Mouse (Mus musculus) neural tube, embryonic 14.5 days (tissue): ENCODE results near the gene Vps50. TPM values are rescaled to one million over a fixed set of nuclear protein-coding genes. Genes with fewer than 3 reads are reported as not detected.

Experiments
- ATAC-seq: fragments of 200-750 bp; cut with Nextera tagmentation; 2 replicates; pipeline ENCODE4 v1.8.0; 2017; ENCODE audit warnings: low read depth, mild to moderate bottlenecking, moderate TSS enrichment, moderate library complexity
- H3K27ac ChIP-seq: fragments of 300-500 bp; sonication (generic); 2 replicates; pipeline ENCODE4 v1.5.1; 2014; ENCODE audit warnings: low read depth, mild to moderate bottlenecking, control low read depth, low read length, moderate library complexity, mixed read lengths
- H3K27me3 ChIP-seq: fragments of 300-500 bp; sonication (generic); 2 replicates; pipeline ENCODE4 v1.6.1; 2014; ENCODE audit warnings: low read length; ENCODE audit not compliant: control insufficient read depth, insufficient read depth
- H3K36me3 ChIP-seq: fragments of 300-500 bp; sonication (generic); 2 replicates; pipeline ENCODE4 v1.6.1; 2014; ENCODE audit warnings: low read length, mixed read lengths; ENCODE audit not compliant: control insufficient read depth, insufficient read depth
- H3K4me1 ChIP-seq: fragments of 300-500 bp; sonication (generic); 2 replicates; pipeline ENCODE4 v1.6.1; 2014; ENCODE audit warnings: low read length; ENCODE audit not compliant: control insufficient read depth, insufficient read depth
- H3K4me2 ChIP-seq: fragments of 300-500 bp; sonication (generic); 2 replicates; pipeline ENCODE4 v1.6.1; 2014; ENCODE audit warnings: mild to moderate bottlenecking, low read depth, low read length, control low read depth
- H3K4me3 ChIP-seq: fragments of 300-500 bp; sonication (generic); 2 replicates; pipeline ENCODE4 v1.5.1; 2014; ENCODE audit warnings: low read depth, low read length, control low read depth, mixed read lengths
- H3K9ac ChIP-seq: fragments of 300-500 bp; sonication (generic); replicated peaks from 2 replicates; pipeline ENCODE4 v1.6.1; 2014; ENCODE audit warnings: low read depth, mild to moderate bottlenecking, control low read depth, low read length, mixed read lengths
- H3K9me3 ChIP-seq: fragments of 300-500 bp; sonication (generic); 2 replicates; pipeline ENCODE4 v1.6.1; 2016; ENCODE audit warnings: low read length; ENCODE audit not compliant: control insufficient read depth
- WGBS: fragments of 180-500 bp; shearing (Covaris S2); extraction: QIAGEN DNeasy Blood & Tissue Kit; methylation state at CpG from one replicate; pipeline ENCODE4 v1.1.7; 2014; 5-methylcytosine and 5-hydroxymethylcytosine counted together
- polyA plus RNA-seq: library from polyadenylated mRNA; unstranded; fragments of >200 nt; fragmentation: Nextera tagmentation; extraction: Ambion mirVana; gene quantifications from 2 replicates; pipeline ENCODE4 v1.2.1, GENCODE M21; 2014

Vps50 gene
- polyA plus RNA-seq, 1 experiment from 2014 or later, result 56.6 TPM

GRCm38 (mm10) chr6:3511116-3511515, 12.9 kb downstream of the Vps50 start:
- WGBS, result 62% methylated on average over 10 of the region's 10 CpGs
- no peaks in the 10 kb centered on the region for H3K27me3 ChIP-seq
- no peaks in the 10 kb centered on the region for H3K36me3 ChIP-seq
- peak overlapping the region; percentile 35; the same call in 1 of the 2 replicates for H3K4me2 ChIP-seq
- peaks cover 3% of the 10 kb centered on the region for H3K4me1 ChIP-seq
- H3K27ac ChIP-seq, result peak overlapping the region; percentile 60
- H3K9ac ChIP-seq, result peak overlapping the region; percentile 39; the same call in 1 of the 2 replicates
- ATAC-seq, result no peak
- H3K4me3 ChIP-seq, result no peak overlapping the region
- H3K9me3 ChIP-seq, result no peaks in the 10 kb centered on the region

- H3K4me2 ChIP-seq, result peak overlapping the region; percentile 35; the same call in 1 of the 2 replicates
- no peaks in the 10 kb centered on the region for H3K36me3 ChIP-seq
- no peaks in the 10 kb centered on the region for H3K27me3 ChIP-seq
- H3K4me3 ChIP-seq, result no peak overlapping the region
- ATAC-seq, result peak; percentile 25; the same call in 1 of the 2 replicates
- H3K27ac ChIP-seq, result peak overlapping the region; percentile 60
- H3K4me1 ChIP-seq, result peaks cover 3% of the 10 kb centered on the region
- peak overlapping the region; percentile 39; the same call in 1 of the 2 replicates for H3K9ac ChIP-seq
- no peaks in the 10 kb centered on the region for H3K9me3 ChIP-seq
- WGBS, result 28% methylated on average over 11 of the region's 11 CpGs
Measured at GRCm38 (mm10) chr6:3511612-3512011, 13.4 kb downstream of the Vps50 start.

- Histone ChIP-seq H3K4me2 (no peak overlapping the region), H3K36me3 (no peaks in the 10 kb centered on the region), H3K9me3 (no peaks in the 10 kb centered on the region), H3K27ac (no peak overlapping the region), H3K9ac (no peak overlapping the region), H3K27me3 (no peaks in the 10 kb centered on the region), H3K4me1 (peaks cover 3% of the 10 kb centered on the region), H3K4me3 (no peak overlapping the region)
- ATAC-seq, result peak; percentile 80
- WGBS, result 32% methylated on average over 3 of the region's 3 CpGs
Measured at GRCm38 (mm10) chr6:3512611-3513010, 14.4 kb downstream of the Vps50 start.

DNA sequence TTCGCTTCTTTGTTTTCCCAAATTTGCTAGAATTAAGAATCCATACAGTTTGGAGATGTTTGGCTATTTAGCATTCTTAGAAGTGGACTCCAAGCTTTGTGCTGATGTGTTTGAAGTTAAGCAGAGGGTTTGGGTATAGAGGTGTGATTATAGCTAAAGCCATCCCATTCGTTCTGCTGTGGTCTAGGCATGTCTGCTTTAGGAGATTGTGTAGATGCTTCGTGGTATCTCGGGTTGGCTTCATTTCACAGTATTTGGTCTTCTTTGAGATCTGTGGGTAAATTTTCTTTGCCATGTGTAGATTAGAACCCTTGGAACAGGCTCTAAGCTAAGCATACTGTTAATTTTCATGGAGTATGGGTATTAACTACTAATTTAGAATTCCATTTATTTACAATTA, 30.0 kb downstream of the Vps50 start:
- no peak overlapping the region for H3K4me2 ChIP-seq

DNA sequence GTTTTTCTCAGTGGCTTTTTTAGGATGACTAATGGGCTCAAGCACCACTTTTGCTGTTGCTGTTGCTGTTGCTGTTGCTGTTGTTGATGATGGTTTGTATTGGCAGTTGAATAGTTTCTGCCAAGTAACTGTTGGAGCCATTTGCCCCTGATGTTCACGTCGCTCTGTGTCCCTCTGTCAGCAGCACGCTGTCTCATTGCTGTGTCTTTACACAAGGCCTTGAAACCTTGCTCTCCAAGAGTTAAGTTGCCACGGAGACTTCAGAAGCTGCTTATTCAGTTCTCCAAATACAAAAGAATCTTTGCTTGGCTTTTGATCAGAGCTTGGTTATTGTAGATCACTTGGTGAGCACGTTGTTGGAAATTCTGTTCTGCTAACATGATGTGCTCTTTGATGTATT, 33.3 kb downstream of the Vps50 start:
- Histone ChIP-seq H3K4me3 (no peak overlapping the region), H3K36me3 (0 out of 2 replicates have a peak, but pooled peaks cover under 1% of the 10 kb centered on the region), H3K4me1 (no peaks in the 10 kb centered on the region), H3K9me3 (no peaks in the 10 kb centered on the region), H3K27me3 (no peaks in the 10 kb centered on the region), H3K9ac (no peak overlapping the region), H3K4me2 (no peak overlapping the region), H3K27ac (no peak overlapping the region)
- ATAC-seq, result no peak
- WGBS, result 11% methylated on average over 5 of the region's 5 CpGs

More for the DNA sequence above, 30.0 kb downstream of the Vps50 start:
- Histone ChIP-seq H3K9me3 (no peaks in the 10 kb centered on the region), H3K4me1 (no peaks in the 10 kb centered on the region), H3K4me3 (no peak overlapping the region), H3K36me3 (no peaks in the 10 kb centered on the region), H3K27ac (no peak overlapping the region), H3K9ac (no peak overlapping the region), H3K27me3 (no peaks in the 10 kb centered on the region)
- no peak for ATAC-seq
- 95% methylated on average over 4 of the region's 4 CpGs for WGBS

DNA sequence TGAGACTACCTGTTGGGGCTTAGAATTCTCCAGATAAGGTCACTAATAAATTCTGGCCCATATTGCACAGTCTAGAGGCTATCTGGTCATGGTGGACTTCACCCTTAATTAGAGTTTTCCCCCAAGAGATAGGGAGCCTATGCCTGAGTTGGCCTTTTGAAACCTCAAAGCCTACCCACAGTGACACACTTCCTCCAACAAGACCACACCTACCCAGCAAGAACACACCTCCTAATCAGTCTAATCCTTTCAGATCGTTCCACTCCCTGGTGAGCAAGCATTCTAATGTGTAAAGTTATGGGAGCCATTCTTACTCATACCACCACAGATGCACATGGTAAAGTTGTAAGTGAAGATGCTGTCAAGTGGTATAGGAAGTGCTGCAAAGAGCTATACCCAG, 37.9 kb downstream of the Vps50 start:
- Histone ChIP-seq H3K4me3 (no peak overlapping the region), H3K9me3 (no peaks in the 10 kb centered on the region), H3K4me1 (no peaks in the 10 kb centered on the region), H3K9ac (no peak overlapping the region), H3K27me3 (no peaks in the 10 kb centered on the region), H3K27ac (no peak overlapping the region), H3K36me3 (0 out of 2 replicates have a peak, but pooled peaks cover 3% of the 10 kb centered on the region), H3K4me2 (no peak overlapping the region)
- WGBS, result 85% methylated on average over 1 of the region's 1 CpGs
- ATAC-seq, result no peak

GRCm38 (mm10) chr6:3539470-3539869, 41.3 kb downstream of the Vps50 start:
- Histone ChIP-seq H3K36me3 (0 out of 2 replicates have a peak, but pooled peaks cover 3% of the 10 kb centered on the region), H3K27ac (no peak overlapping the region), H3K9me3 (no peaks in the 10 kb centered on the region), H3K27me3 (no peaks in the 10 kb centered on the region), H3K9ac (no peak overlapping the region), H3K4me1 (no peaks in the 10 kb centered on the region), H3K4me2 (no peak overlapping the region), H3K4me3 (no peak overlapping the region)
- ATAC-seq, result peak; percentile 44; the same call in 1 of the 2 replicates
- WGBS, result 73% methylated on average over 2 of the region's 2 CpGs

GRCm38 (mm10) chr6:3543862-3544261, 45.7 kb downstream of the Vps50 start:
- H3K27ac ChIP-seq, result no peak overlapping the region
- H3K9me3 ChIP-seq, result no peaks in the 10 kb centered on the region
- H3K36me3 ChIP-seq, result no peaks in the 10 kb centered on the region
- no peak for ATAC-seq
- H3K4me3 ChIP-seq, result no peak overlapping the region
- H3K27me3 ChIP-seq, result no peaks in the 10 kb centered on the region
- WGBS, result 93% methylated on average over 4 of the region's 4 CpGs
- H3K4me1 ChIP-seq, result no peaks in the 10 kb centered on the region
- no peak overlapping the region for H3K9ac ChIP-seq
- H3K4me2 ChIP-seq, result no peak overlapping the region

DNA sequence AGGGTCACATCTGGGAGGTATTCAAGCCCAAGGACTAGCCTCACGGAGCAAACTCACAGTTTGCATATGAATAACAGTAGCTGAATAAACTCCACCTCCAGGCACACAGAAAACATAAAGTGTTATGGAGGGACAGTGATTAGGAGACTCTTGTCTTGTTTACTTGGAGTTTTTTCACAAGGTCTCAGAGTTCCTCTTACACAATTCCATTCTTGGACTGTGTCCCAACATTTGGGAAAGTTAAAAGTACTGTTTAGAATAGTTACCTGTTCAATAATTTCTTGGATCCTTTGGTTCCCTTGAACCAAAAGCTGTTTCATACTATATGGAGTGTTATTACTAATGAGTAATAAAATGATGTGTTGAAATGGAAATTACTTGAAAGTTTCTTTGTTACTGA, 46.8 kb downstream of the Vps50 start:
- no peak for ATAC-seq
- H3K9ac ChIP-seq, result no peak overlapping the region
- H3K4me3 ChIP-seq, result no peak overlapping the region
- WGBS, result 35% methylated on average over 1 of the region's 1 CpGs
- H3K4me2 ChIP-seq, result no peak overlapping the region
- no peaks in the 10 kb centered on the region for H3K36me3 ChIP-seq
- no peaks in the 10 kb centered on the region for H3K4me1 ChIP-seq
- H3K9me3 ChIP-seq, result no peaks in the 10 kb centered on the region
- no peaks in the 10 kb centered on the region for H3K27me3 ChIP-seq
- no peak overlapping the region for H3K27ac ChIP-seq
